Mouse (Mus musculus) olfactory bulb, adult 2 months (tissue): ENCODE results near the gene Tmem170b.

Experiments
- CTCF ChIP-seq: fragments of 200-500 bp; IDR thresholded peaks from 2 replicates; pipeline ENCODE4 v1.5.1; 2012; ENCODE audit warnings: low read depth, mild to moderate bottlenecking, low read length, moderate library complexity; ENCODE audit not compliant: insufficient read depth
- POLR2A ChIP-seq: fragments of 200-500 bp; IDR thresholded peaks from 2 replicates; pipeline ENCODE4 v1.6.1; 2012; ENCODE audit warnings: mild to moderate bottlenecking, low read depth, low read length, moderate library complexity; ENCODE audit not compliant: insufficient read depth

GRCm38 (mm10) chr13:41634401-41634818 lies 28.7 kb downstream of the Tmem170b start:
- TF ChIP-seq CTCF (peak; percentile 81), POLR2A (no peak)
